Mouse (Mus musculus) liver, adult 2 months (tissue): ENCODE measurements around the gene Gm47791.

Experiments used
- CTCF ChIP-seq: fragments of 200-500 bp; IDR thresholded peaks from 2 replicates; pipeline ENCODE4 v1.5.1; 2011; ENCODE audit warnings: low read depth, low read length, control low read depth
- POLR2A ChIP-seq: fragments of 200-500 bp; IDR thresholded peaks from 2 replicates; pipeline ENCODE4 v1.6.1; 2011; ENCODE audit warnings: low read length, control low read depth; ENCODE audit not compliant: insufficient read depth; ENCODE audit errors: extremely low read depth

- TF ChIP-seq CTCF, result no peak
- no peak for TF ChIP-seq POLR2A
Measured at GRCm38 (mm10) chr1:82772428-82772827, 1.4 kb upstream of the Gm47791 start.
